Mouse (Mus musculus) kidney, adult 18-20 months (tissue): ENCODE results near the gene Kcnk10.

ENCODE experiments used
- DNase-seq: peaks from one replicate; pipeline ENCODE4 v3.0.0; 2021

Gene Kcnk10

DNA sequence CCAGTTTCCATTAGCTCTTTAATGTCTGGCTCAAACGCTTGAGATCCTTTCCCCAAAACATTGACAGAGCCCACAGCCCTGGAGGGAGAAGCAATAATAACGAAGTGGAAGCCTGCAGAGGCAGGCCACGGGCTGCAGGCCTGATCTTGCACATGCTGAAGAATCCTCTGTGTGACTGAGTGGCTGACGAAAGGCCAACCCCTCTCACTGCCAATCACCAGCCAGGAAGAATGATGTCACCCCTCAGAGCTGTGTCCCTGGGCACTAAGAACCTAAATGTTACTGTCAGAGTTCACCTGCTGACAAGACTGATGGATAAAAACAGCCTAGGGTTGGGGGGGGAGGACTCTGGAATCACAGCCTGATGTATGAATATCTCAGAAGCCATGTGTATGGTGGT lies 72.5 kb downstream of the Kcnk10 start:
- DNase-seq: no peak

DNA sequence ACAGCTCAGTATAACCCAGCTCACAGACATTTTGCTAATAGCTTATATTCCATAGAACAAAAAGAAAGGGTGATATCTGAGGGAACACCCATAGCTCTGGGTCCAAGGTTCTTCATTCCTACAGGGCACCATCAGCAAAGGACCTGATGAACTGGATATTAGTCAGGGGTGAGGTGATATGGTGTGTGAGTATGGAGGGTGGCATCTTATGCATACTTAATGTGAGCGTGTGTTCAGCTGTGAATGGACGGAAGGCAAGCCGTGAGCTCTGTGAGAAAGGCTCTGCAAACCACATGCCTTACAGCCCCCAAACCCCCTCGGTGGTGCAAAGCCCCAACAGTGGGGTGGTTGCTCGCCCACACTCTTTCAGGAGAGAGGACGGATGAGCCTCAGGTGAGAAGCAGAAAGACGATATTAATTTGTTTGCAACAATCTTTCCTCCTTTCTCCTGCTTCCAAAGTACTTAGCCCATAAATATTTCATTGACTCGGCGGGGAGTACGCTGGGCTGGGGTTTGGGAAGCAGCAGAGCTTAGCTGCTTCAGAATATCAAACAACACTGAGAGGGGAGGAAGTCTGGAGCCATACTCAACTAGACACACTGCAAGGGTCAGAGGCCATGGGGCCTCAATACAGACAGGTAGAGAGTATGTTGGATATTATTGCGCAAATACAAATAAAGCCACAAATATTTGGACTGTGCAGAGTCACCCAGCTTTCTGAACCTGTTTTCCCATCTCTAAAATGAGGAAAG lies 76.4 kb downstream of the Kcnk10 start:
- no peak for DNase-seq

DNA sequence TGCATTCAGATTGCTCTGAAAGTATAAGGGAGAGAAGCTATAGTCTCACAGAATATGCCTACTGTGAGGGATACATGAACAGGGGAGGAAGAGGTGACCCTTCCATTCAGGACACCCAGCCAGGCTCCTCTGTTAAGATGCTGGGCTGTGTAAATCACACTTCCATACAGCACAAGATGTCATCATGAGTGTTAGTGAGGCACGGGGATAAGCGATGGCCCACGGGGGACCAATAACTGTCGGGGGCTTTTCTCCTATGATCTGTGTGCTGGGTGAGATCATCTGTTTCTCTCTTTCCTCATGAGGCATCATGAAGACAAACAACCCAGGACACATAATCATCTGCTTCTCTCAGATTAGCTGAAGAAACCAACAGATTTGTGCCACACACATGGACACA lies 77.1 kb downstream of the Kcnk10 start:
- no peak for DNase-seq

DNA sequence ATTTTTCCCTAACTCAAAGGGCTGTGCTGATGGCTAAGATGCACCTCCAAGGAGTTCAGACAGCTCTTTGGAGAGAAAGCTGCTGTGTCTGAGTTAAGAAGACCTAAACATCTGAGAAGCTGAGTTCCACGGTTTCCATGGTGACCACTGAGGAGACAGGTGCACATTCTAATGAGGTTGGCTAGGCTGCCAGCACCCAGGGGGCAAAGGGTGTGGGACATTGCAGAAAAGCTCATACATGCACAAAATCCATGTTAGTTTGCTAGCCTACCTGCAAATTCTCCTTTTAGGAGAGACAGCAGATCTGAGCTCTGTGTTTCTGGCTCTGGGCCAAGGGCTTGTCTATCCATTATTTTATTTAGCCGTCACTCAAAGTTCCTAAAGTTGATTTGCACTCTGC lies 96.7 kb downstream of the Kcnk10 start:
- no peak for DNase-seq

DNA sequence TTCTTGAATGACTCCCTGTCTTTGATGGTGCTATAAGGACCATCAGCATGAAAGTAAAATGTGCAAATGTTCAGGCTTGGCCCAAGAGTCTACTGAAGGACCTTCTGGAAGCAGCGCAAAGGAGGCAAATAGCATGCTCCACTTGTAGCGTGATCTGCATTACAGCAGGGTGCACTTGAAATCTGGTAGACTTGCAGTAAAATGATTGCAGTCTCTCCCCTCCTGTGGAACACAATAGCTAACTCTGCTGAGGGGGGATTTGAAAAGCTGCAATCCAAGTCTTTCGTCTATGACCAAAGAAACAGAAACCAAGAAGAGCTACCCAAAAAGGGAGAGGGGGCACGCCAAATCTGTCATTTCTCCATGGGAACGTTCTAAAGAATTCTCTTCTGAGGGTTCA lies 97.1 kb downstream of the Kcnk10 start:
- no peak for DNase-seq

DNA sequence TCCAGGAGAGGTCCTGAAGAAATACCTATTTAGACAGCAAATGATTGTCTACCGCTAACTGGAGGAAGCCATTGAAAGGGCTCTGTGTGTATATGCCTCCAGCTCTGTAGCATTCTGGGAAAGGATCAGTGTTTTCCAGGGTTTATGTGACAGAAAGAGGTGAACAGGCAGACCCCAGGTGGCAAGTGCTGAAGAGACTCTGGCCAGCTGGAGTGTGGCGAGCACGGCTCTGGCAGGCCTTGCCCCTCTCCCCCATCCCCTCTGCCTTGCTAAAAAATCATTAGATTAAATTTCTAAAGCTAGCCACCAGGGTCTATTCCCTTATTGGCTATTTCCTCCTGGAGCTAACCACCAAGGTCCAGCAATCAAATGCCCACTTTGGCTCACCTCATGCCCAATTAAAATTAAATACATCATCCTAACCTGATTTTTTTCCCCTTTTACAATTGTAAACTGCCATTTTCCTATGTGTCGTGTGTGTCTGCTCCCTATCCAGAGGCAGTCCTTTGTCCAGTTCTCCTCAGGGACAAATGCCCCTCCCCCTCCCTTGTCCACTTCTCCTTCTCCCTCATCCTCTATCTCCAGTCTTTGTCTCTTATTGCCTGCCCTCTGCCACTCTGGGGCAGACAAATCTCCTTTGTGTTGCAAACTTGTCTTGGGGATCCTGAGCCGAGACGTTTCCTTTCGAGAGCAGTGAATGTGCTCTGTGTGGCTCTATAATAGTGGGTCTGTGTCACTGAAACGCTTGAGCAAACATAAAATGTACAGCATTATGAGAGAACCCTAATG lies 100.2 kb downstream of the Kcnk10 start:
- DNase-seq: no peak

DNA sequence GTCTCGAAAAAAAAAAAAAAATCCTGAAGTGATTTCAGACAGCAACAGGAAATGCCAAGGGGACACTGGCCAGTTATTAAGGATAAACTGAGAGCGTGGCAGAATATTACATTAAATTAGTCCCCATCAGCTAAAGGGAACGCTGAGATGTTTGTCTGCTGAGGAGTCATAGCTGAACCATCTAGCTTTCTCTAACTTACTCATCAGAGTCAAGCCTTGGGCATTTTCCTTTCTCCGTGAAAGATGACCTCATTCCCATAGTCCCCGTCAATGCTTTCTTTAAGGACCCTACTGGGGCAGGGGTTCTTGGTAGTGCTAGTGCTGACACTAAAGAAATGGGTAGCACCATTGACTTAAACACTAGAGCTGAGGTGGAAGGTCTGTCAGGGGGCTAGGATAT lies 106.9 kb downstream of the Kcnk10 start:
- no peak for DNase-seq

DNA sequence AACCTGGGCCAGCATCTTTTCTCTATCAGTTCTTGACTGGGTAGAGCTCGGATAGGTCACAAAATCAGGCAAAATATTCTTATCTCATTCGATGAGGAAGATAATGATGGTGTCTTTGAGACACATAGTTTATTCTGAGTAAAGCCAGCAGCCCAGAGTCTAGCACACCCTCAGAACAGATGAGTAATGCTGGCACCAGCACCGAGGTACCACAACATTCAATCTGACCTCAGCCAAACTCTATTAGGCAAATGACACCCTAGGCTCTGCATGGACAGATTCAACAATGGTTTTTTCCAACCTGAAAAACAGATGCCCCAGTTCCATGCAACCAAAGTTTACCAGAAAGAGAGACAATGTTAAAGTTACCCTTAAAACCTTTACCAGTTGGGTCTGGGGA lies 108.0 kb downstream of the Kcnk10 start:
- DNase-seq: no peak

DNA sequence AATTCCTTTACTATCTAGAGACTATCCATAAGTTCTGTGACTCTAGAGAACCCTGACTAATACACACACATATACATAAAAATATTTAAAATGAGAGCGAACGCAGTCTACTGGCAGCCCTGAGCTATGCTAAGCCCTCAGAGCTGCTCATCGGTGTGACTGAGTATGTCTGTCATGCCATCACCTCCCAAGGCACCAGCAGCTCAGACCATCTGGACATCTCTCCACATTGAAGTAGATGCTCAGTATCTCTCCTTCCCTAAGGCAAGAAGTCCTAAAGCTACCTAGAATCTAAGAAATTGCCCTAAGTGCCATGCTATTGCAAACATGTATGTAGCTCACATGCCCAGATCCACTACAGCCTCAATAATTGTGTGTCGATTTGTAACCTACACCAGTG lies 110.3 kb downstream of the Kcnk10 start:
- no peak for DNase-seq

DNA sequence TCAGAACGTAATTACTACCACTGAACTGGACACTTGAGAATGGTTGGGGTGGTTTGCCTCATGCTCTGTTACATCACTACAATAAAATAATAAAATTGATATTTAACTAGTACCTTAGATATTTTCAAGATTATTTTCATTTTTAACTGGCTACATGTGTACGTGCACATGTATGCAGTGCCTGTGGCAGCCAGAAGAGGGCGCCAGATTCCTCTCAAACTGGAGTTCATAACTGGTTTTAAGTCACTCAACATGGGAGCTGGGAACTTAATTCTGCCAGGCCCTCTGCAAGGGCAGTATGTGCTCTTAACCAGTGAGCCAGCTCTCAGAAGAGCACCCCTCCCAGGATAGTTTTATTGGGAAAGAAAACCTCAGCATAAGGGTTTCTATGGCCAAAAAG lies 118.2 kb downstream of the Kcnk10 start:
- peak; percentile 12 for DNase-seq

DNA sequence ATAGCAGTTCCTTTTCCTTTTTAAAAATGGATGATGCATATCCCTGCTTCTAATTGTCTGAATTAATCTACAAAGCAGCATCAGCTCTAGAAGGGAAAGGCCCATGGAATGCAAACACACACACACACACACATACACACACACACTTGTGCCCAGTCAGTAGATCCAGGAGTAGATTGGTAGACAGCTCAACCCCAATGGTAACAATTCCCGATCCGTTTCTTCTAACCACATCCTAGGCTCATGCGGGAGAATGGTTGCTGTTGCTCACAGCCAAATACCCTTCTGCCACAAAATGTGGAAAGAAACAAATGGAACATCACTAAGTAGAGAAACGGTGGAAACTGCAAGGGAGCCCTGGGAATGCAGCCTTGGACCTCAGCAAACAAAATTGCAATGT lies 119.2 kb downstream of the Kcnk10 start:
- DNase-seq: no peak

DNA sequence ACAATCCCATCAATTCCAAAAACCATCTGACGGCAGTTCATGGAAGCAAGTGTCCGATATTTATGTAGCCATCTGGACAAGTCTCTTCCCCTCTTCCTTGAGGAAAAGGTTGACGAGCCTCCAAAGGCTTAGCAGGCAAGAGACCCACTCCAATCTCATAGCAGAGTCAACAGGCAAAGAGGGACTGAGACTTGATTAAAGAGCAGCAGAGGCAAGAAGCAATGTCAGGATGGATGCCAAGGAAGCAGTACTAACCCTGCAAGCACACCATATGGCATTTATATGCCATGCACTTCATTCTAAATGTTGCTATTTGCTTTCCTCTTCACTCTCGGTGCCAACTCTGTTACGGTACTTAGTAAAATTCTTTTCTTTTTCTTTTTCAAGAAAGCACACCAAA lies 119.6 kb downstream of the Kcnk10 start:
- DNase-seq: no peak

DNA sequence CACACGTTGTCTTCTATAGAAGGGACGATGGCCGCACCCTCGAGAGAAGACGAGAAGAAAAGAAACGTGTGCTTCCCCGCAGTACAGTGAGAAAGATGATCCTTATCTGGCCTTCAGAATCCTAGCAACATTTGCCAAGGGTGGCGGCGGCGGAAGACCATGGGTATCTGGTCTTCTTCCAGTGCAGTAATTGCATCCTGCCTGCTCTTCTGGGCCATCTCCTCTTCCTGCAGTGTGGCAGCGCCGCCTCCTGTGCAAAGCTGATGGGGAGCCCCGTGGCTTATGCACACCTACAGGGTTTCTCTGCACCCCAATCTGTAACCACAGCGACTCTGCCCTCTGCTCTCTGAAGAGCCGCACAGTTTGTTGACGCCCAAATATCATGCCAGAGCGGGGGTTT lies 124.9 kb downstream of the Kcnk10 start:
- DNase-seq: no peak

DNA sequence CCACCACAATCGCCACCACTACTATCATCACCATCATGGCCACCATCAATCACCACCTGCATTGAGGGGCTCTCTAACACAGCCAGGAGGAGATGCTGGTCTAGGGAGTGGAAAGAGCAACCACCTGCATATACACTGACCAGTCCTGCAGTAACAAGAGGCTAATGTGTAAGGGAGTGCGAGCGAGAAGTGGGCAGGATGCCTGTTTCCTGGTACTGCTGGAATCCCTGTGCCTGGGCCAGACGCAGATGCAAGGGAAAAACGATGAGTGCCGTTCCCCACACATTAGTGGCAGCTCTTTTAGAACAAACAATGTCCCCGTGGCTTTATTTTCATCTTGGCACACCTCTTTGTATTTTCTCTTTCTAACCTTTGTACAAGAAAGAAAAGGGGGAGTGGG lies 125.5 kb downstream of the Kcnk10 start:
- DNase-seq: no peak

DNA sequence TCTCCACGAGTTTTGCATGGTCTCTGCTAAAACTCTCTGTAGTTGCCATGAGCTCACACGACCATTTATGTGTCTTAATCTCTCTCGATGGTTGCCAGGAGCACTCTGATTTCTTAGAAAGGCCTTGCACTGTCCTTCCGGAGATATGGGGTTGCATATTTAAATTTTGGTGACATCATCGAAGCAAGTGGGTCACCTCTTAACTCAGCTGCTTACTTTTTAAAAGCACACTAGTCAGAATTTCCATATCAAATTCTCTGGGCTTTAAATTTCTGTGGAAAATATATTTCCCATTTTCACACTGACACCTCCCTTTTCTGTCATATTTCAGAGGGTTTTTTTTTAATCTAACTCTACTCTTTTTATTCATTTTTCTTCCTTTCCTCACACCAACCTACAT lies 132.5 kb downstream of the Kcnk10 start:
- DNase-seq: no peak

DNA sequence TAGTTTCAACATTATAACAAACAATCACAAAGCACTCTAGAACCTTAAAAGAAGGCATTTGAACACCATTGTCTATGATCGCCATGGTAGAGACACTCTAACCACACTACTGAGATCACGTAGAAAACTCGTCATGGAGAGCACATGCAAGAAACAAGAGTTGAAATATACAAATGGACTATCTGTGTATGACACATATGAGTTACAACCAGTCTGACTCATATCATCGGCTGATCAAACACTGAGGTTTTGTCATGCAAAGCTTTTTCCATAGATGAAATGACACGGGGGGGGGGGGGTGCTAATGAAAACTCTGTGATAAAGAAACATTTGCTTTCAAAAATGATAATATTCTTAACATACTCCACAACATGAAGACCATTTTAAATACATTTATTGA lies 133.2 kb downstream of the Kcnk10 start:
- no peak for DNase-seq

DNA sequence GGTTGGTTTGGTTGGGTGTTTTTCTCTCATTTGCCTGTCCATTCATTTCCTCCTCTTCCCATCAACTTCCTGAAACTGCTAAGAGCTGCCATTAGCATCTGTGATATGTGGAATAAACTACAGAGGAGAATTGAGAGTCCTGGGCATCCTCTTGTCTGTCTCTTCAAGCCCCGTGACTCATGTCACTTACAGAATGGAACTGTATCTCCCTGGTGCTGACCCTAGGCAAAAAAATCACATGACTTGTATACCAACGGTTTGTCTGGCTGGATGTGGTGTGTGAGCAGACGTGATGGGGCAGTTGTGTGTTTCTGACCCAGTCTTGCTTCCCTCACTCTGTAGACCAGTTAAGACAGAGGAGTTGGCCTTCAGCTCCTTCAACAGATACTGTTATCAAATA lies 134.4 kb downstream of the Kcnk10 start:
- DNase-seq: no peak

DNA sequence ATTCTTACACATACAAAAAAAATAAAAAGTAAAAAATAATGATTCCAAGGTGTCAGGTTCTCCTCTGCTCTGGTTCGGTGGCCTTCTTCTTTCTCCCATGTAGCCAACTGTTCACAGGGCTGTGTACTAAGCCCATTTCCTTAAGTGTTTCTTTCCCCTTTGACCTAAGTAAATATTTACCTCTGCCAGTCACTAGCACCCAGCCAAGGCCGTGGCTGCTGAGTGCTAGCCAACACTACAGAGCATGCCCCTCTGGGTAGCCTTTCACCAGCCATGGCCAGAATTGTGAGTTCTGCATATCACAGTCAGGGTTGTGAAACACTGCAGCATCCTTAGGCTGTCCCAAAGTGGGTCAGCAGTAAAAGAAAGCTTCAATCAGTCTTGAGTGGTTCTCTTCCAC lies 140.0 kb downstream of the Kcnk10 start:
- no peak for DNase-seq

DNA sequence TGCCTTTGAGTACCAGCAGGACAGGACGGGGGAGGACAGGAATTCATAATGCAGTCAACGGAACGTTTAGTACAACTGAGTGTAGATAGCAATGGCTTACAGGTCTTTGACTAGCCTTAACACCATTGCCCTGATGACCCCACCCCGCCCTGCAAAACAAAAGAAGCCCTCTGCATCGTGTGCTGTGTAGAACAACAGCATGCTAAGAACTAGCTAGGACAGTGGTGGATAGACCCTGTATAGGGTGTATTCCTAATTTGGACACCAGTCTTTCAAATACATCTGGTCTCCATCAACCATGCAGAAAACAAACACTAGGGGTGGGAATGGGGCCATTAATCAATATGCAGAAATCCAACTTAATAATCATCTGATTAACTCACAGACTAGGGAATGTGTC lies 147.4 kb downstream of the Kcnk10 start:
- DNase-seq: no peak

DNA sequence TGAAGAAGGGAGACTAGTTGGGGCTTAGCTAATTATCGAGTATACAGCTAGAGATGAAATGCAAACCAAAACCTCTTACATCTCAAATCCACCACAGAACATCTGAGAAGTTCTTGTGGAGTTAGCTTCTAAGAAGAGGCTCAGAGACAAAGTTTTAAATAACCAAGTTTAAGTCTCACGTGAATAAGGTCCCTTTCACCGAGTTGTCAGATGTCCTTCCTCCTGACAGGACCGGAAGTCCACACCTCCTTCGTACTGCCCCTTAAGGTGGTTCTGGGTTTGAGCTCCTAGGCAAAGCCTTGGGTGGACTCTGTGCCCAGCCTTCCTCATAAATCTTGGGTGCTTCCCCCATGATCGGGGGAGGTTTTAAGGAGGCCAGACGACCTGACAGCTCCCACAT lies 156.8 kb downstream of the Kcnk10 start:
- DNase-seq: no peak

DNA sequence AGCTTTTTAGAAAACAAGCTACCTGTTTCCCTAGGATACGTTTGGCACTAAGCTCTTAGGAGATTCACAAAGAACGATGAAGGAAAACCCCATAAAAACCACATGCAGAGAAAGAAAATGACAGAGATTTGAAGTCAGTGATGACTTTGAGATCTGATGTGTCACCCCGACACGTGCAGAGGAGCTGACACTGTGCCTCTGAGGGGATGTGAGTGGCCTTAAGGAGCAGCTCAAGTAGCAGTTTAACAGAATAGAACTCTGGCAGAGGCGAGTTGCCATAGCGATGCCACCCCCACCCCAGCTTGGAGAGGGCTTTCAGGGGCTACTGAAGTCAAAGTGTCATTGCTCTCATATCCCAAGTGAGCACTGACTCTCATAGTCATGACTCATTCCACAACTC lies 158.3 kb downstream of the Kcnk10 start:
- no peak for DNase-seq

DNA sequence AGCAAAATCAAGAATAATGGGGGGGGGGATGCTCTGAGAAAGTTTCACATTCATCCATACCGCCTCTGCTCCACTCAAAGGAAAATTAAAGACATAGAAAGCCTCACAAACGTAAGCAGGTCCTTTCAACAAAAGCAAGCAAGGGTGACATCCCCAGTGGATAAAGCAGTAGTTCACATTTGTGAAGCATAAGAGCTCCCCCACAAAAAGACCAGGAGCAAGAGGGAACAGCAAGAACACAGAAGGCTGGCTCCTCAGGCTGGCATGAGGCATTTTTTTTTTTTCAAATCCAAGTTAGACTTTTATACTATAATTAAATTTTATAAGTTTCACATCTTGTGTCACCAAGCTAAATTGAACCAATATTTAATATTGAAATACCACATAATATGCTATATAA lies 168.5 kb downstream of the Kcnk10 start:
- DNase-seq: no peak

DNA sequence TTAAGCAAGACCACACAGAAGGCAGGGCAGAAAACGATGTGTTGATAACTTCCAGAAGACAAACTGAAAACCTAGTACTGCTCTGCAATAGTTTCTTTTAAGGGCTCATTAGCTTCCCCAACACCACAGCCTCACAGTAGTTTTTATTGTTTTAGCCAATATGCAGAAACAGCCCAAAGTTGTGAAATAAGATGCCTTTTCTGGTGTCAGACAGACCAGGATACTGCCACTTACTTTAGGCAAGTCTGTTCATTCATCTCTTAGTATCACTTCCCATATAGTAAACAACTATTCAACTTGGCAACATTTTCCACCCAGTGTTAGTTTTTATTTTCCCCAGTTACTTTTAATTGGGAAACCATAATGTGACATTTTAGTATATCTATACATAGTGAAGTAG lies 171.5 kb downstream of the Kcnk10 start:
- DNase-seq: no peak

DNA sequence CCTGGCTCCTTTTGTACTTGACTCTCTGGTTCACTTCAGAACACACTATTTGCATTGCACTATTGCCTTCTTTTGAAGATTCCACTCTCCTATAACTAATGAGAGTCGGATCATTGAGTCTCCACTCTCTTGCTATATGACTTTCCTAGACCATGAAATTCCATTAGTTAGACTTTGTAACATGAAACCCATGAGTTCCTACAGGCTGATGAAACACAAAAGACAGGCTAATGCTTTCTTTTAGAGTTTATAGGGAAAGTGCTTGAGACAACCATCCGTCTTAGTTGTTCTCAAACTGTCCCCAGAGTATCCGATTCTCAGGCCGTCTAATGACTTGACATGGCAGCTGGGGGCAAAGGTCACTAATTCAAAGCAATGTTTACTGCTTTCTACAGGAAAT lies 172.0 kb downstream of the Kcnk10 start:
- no peak for DNase-seq

DNA sequence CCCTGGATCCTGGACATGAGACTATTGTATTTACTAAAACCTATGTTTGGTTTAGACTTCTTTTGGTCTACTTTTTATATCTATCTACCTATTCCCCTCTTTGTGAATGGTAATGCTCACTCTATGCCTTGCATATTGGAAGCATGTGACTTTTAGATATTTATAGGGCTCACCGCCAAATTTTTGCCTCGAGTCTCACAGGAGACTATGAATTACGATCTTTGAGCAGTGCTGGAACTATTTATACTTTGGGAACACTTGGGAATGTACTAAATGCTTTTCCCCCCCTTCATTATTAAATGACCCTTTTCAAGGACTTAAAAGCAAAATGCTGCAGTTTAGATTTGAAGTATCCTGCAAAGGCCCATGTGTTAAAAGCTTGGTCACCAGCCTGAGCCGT lies 181.5 kb downstream of the Kcnk10 start:
- DNase-seq: no peak
